Mouse (Mus musculus) limb, embryonic 14.5 days (tissue): Measurements from ENCODE around the gene Itga3. TPM values are rescaled to one million over a fixed set of nuclear protein-coding genes. Genes with fewer than 3 reads are reported as not detected.

Experiments used
- ATAC-seq: fragments of 200-750 bp; cut with Nextera tagmentation; 2 replicates; pipeline ENCODE4 v1.8.0; 2017; ENCODE audit warnings: low read depth, moderate number of reproducible peaks, moderate TSS enrichment; ENCODE audit not compliant: low FRiP score
- DNase-seq: peaks from one replicate; pipeline ENCODE4 v3.0.0-alpha.2; 2015; ENCODE audit warnings: low spot score
- H3K27ac ChIP-seq: fragments of 300-500 bp; sonication (generic); replicated peaks from 2 replicates; pipeline ENCODE4 v1.5.1; 2014; ENCODE audit warnings: low read depth, mild to moderate bottlenecking, low read length, moderate library complexity, mixed read lengths
- H3K27me3 ChIP-seq: fragments of 300-500 bp; sonication (generic); 2 replicates; pipeline ENCODE4 v1.6.1; 2014; ENCODE audit warnings: low read length, mixed read lengths; ENCODE audit not compliant: control insufficient read depth, insufficient read depth
- H3K36me3 ChIP-seq: fragments of 300-500 bp; sonication (generic); 2 replicates; pipeline ENCODE4 v1.6.1; 2014; ENCODE audit warnings: mild to moderate bottlenecking, low read length, moderate library complexity, mixed read lengths; ENCODE audit not compliant: control insufficient read depth, insufficient read depth
- H3K4me1 ChIP-seq: fragments of 300-500 bp; sonication (generic); 2 replicates; pipeline ENCODE4 v1.6.1; 2014; ENCODE audit warnings: antibody characterized with exemption, low read length, mixed read lengths; ENCODE audit not compliant: control insufficient read depth, insufficient read depth
- H3K4me2 ChIP-seq: fragments of 300-500 bp; sonication (generic); replicated peaks from 2 replicates; pipeline ENCODE4 v1.6.1; 2014; ENCODE audit warnings: low read depth, mild to moderate bottlenecking, low read length, moderate library complexity; ENCODE audit not compliant: severe bottlenecking
- H3K4me3 ChIP-seq: fragments of 300-500 bp; sonication (generic); replicated peaks from 2 replicates; pipeline ENCODE4 v1.5.1; 2014; ENCODE audit warnings: low read length
- H3K9ac ChIP-seq: fragments of 300-500 bp; sonication (generic); 2 replicates; pipeline ENCODE4 v1.6.1; 2014; ENCODE audit warnings: mild to moderate bottlenecking, low read depth, low read length, moderate library complexity; ENCODE audit not compliant: severe bottlenecking
- H3K9me3 ChIP-seq: fragments of 300-500 bp; sonication (generic); 2 replicates; pipeline ENCODE4 v1.6.1; 2016; ENCODE audit warnings: low read length; ENCODE audit not compliant: control insufficient read depth
- POLR2A ChIP-seq: fragments of 200-500 bp; IDR thresholded peaks from 2 replicates; pipeline ENCODE4 v1.8.0; 2012; ENCODE audit warnings: inconsistent platforms, mild to moderate bottlenecking, moderate library complexity, borderline replicate concordance; ENCODE audit not compliant: insufficient read depth, insufficient read length; ENCODE audit errors: extremely low read depth
- WGBS: fragments of 180-500 bp; shearing (Covaris S2); extraction: QIAGEN DNeasy Blood & Tissue Kit; methylation state at CpG from one replicate; pipeline ENCODE4 v1.1.7; 2014; 5-methylcytosine and 5-hydroxymethylcytosine counted together
- polyA plus RNA-seq, 2 experiments: library from polyadenylated mRNA; depleted of rRNA in 1 of 2; stranded (reverse) in 1 of 2; unstranded in 1 of 2; fragments of >200 nt; fragmentation: Nextera tagmentation in 1 of 2; extraction: Ambion mirVana in 1 of 2; gene quantifications; 2 replicates each; pipeline versions ENCODE4 v1.2.1 to v1.2.3; 2012 to 2014

Gene Itga3
- polyA plus RNA-seq, 2 experiments = 8.6 to 12.7 TPM

GRCm38 (mm10) chr11:95070140-95071107 is 6.2 kb downstream of the Itga3 start:
- Histone ChIP-seq H3K9ac (no peak overlapping the region), H3K27ac (no peak overlapping the region), H3K27me3 (peaks cover 13% of the 10 kb centered on the region), H3K36me3 (no peaks in the 10 kb centered on the region), H3K4me3 (no peak overlapping the region), H3K4me1 (peaks cover 15% of the 10 kb centered on the region), H3K4me2 (no peak overlapping the region), H3K9me3 (no peaks in the 10 kb centered on the region)
- no peak for ATAC-seq
- no peak for DNase-seq
- 61% methylated on average over 8 of the region's 8 CpGs for WGBS
- no peak for TF ChIP-seq POLR2A

- peaks cover 15% of the 10 kb centered on the region for H3K4me1 ChIP-seq
- no peak overlapping the region for H3K27ac ChIP-seq
- H3K27me3 ChIP-seq = peaks cover 4% of the 10 kb centered on the region; the same call in 1 of the 2 replicates
- H3K9me3 ChIP-seq = no peaks in the 10 kb centered on the region
- ATAC-seq (no peak), DNase-seq (no peak)
- no peak overlapping the region for H3K4me3 ChIP-seq
- no peak overlapping the region for H3K9ac ChIP-seq
- no peak overlapping the region for H3K4me2 ChIP-seq
- TF ChIP-seq POLR2A = no peak
- WGBS = 78% methylated on average over 10 of the region's 10 CpGs
- no peaks in the 10 kb centered on the region for H3K36me3 ChIP-seq
Observed at GRCm38 (mm10) chr11:95069226-95069957, 7.2 kb downstream of the Itga3 start.

- Histone ChIP-seq H3K4me2 (peak overlapping the region; percentile 22), H3K27ac (no peak overlapping the region), H3K9me3 (no peaks in the 10 kb centered on the region), H3K9ac (no peak overlapping the region), H3K4me1 (0 out of 2 replicates have a peak, but pooled peaks cover 4% of the 10 kb centered on the region), H3K4me3 (no peak overlapping the region), H3K36me3 (no peaks in the 10 kb centered on the region), H3K27me3 (no peaks in the 10 kb centered on the region)
- ATAC-seq = peak; percentile 57; the same call in 1 of the 2 replicates
- no peak for DNase-seq
- TF ChIP-seq POLR2A = no peak
- 28% methylated on average over 18 of the region's 19 CpGs for WGBS
Observed at GRCm38 (mm10) chr11:95056768-95057501, 19.7 kb downstream of the Itga3 start.

GRCm38 (mm10) chr11:95053062-95053461 is 23.5 kb downstream of the Itga3 start:
- DNase-seq (no peak), ATAC-seq (no peak)
- 76% methylated on average over 9 of the region's 9 CpGs for WGBS
- no peak overlapping the region for H3K4me2 ChIP-seq
- H3K27me3 ChIP-seq = no peaks in the 10 kb centered on the region
- no peaks in the 10 kb centered on the region for H3K9me3 ChIP-seq
- H3K4me3 ChIP-seq = no peak overlapping the region
- H3K9ac ChIP-seq = no peak overlapping the region
- 0 out of 2 replicates have a peak, but pooled peaks cover 4% of the 10 kb centered on the region for H3K4me1 ChIP-seq
- H3K27ac ChIP-seq = no peak overlapping the region
- TF ChIP-seq POLR2A = no peak
- H3K36me3 ChIP-seq = no peaks in the 10 kb centered on the region
